Mouse (Mus musculus) T-cell, adult 2 months (primary cell): ENCODE results near the gene Kmt2c.

Experiments
- DNase-seq: peaks from one replicate; pipeline ENCODE4 v3.0.0; 2022; ENCODE audit warnings: low spot score

The Kmt2c gene

DNA sequence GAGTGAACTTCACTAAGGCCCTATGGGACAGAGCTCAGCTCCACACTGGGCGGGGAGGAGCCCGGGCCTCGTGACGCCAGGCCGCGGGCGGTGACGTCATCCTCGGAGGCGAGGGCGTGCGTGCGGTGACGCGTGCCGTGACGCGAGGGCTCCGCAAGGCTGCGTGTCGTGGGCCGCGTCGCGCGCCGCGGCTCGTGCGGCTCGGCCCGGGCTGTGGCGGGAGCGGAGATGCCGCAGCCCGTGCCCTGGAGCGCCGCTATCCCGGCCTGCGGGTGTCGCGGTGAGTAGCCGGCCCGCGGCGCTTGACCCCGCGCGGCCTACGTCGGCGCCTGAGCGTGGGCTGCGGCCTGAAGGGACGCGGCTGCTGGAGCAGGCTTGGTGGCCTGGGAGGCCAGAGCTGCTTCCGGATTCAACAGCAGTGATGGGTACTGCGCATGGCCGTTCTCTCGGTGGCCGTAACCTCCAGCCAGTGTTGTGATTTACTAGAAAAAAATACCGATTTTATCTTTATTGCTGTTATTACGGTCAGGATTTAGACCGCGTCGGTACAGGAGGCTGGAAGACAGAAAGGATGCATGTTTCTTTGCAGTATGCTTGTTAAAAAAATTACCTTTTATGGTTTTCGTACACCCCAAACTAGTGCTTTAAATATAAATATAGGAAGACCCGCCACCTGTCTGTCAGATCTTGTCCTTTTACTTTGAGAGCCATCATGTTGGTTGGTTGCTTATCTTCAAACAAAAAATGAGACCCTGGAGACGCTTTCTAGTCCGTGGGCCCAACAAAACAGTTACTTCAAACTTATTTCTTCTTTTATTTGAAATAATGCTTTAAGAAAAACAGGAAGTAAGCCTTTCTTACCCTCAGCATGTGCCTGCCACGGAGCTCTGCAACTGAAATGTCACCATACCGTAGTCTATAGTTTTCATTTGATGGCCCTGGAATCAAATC is 275.6 kb downstream of the Kmt2c start, which contains the start of gene E130116L18Rik:
TSS of gene E130116L18Rik (minus strand) at position 402 of the 951 bp plus-strand sequence.
- DNase-seq, result peak; percentile 96
